Mouse (Mus musculus): ENCODE results near the gene Dagla. TPM values are rescaled to one million over a fixed set of nuclear protein-coding genes. Genes with fewer than 3 reads are reported as not detected.

The Dagla gene
- total and polyA plus RNA-seq, 2 experiments from 2014 or later, result 0.60 to 0.92 TPM

DNA sequence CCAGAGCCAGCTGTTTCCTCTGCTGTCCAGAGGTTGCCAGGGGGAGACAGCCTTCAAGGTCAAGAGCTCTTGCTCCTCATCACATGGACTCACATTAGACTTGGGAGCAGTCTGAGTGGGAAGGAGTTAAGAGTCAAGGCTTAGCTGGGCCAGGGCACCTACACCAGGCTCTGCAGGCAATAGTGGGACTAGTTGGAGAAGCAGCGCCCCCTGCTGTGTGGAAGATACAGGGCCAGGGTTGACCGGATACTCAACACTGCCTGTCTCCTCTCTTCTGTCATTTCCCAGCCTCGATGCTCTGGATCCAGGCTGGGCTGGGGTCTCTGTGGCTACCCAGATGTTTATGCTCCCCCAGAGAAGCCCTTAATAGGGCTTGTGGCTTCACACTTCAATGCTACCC lies 60.5 kb downstream of the Dagla start:
- H3K4me2 ChIP-seq (ENCODE audit: low read depth, low read length), result no peak overlapping the region
- no peak overlapping the region for H3K4me3 ChIP-seq (ENCODE audit: low read depth, low read length)
- TF ChIP-seq CTCF (IDR thresholded peaks at IDR 0.05; ENCODE audit: low read depth), result peak; percentile 43
- no peak for TF ChIP-seq EP300 (IDR thresholded peaks at IDR 0.05; ENCODE audit: low read depth)
- no peaks in the 10 kb centered on the region for H3K9me3 ChIP-seq (replicated peaks; ENCODE audit: control insufficient read depth, low read length)
- 0 out of 2 replicates have a peak, but pooled peaks cover 8% of the 10 kb centered on the region for H3K4me1 ChIP-seq (ENCODE audit: control insufficient read depth, insufficient read depth)
- no peak overlapping the region for H3K9ac ChIP-seq (replicated peaks; ENCODE audit: low read depth, low read length)
- H3K27ac ChIP-seq (ENCODE audit: low read depth), result no peak overlapping the region
- DNase-seq (ENCODE audit: low spot score), result no peak
- WGBS, result 19% methylated on average over 3 of the region's 3 CpGs
- no peaks in the 10 kb centered on the region for H3K36me3 ChIP-seq (replicated peaks; ENCODE audit: control insufficient read depth, insufficient read depth, low read length)
- no peak for ATAC-seq (ENCODE audit: insufficient read depth, low read depth)
- peaks cover 22% of the 10 kb centered on the region for H3K27me3 ChIP-seq (ENCODE audit: control insufficient read depth, insufficient read depth, low read length)

DNA sequence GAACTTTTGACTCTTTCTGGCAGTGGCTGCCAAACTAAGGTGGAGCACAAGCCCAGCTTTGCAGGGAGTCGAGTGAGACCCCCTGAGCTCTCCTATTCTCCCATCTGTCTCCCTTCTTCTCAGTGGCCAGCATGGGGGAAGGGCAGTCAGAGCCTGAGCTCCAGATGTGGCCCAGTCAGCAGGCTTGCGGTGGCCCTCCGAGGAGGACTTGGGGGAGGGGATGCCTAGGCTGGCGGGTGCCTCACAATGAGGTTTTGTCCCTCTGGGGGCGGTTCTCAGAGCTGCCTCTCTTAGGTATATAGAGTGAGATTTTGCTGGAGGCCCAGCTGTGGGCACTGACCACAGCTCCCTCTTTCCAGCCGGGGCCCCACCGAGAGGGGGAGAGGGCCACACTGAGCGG lies 61.8 kb downstream of the Dagla start:
- Histone ChIP-seq H3K27ac (ENCODE audit: low read depth) (no peak overlapping the region), H3K4me1 (ENCODE audit: control insufficient read depth, insufficient read depth) (0 out of 2 replicates have a peak, but pooled peaks cover 8% of the 10 kb centered on the region)
- ATAC-seq (ENCODE audit: insufficient read depth, low read depth), result no peak

DNA sequence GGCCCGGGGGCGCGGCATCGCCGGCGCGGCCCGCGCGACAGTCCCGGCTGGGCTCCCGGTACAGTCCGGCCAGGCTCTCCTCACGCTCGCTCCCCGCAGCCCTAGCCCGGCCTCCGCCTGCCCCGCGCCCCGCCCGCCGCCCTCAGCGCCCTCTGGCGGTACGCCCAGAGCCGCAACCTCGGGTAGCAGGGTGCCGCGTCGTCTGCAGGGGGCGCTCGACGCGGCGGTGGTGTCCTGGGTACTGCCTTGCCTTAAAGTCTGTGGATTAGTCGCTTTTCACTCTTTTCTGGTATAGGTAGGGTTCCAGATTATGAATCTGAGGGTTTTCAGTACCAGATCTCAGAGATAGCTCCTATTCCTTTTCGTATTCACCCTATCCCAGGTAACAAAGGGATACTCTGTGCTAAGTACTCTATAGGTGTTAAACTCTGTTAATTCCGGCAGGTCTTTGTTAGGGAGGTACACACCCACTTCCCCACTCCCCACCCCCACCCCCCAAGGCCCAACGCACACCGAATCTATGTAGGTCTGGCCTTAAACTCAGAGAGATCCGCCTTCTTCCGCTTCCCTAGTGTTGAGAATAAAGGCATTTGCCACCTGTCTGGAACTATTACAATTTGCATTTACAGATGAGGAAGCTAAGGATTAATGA lies 63.9 kb downstream of the Dagla start, which contains the start of gene Myrf:
Gene Myrf (minus strand): TSS at position 95 of the 652 bp plus-strand sequence.
- Histone ChIP-seq H3K4me1 (ENCODE audit: control insufficient read depth, insufficient read depth) (0 out of 2 replicates have a peak, but pooled peaks cover 4% of the 10 kb centered on the region), H3K4me3 (ENCODE audit: low read depth, low read length) (peak within 1 kb of the TSS; percentile 51), H3K9ac (replicated peaks; ENCODE audit: low read depth, low read length) (peak within 1 kb of the TSS; percentile 37; the same call in 1 of the 2 replicates), H3K9me3 (replicated peaks; ENCODE audit: control insufficient read depth, low read length) (no peaks in the 10 kb centered on the region), H3K27me3 (ENCODE audit: control insufficient read depth, insufficient read depth, low read length) (peaks cover 15% of the 10 kb centered on the region), H3K4me2 (ENCODE audit: low read depth, low read length) (peak within 1 kb of the TSS; percentile 75), H3K36me3 (replicated peaks; ENCODE audit: control insufficient read depth, insufficient read depth, low read length) (no peaks in the 10 kb centered on the region), H3K27ac (ENCODE audit: low read depth) (no peak within 1 kb of the TSS)
- TF ChIP-seq CTCF (IDR thresholded peaks at IDR 0.05; ENCODE audit: low read depth), result peak; percentile 79
- TF ChIP-seq EP300 (IDR thresholded peaks at IDR 0.05; ENCODE audit: low read depth), result no peak
- WGBS, result 7% methylated on average over 43 of the region's 43 CpGs
- ATAC-seq (ENCODE audit: insufficient read depth, low read depth), result peak; percentile 83
- DNase-seq (ENCODE audit: low spot score), result peak; percentile 59

More for the DNA sequence above, 61.8 kb downstream of the Dagla start:
- no peak overlapping the region for H3K4me3 ChIP-seq (ENCODE audit: low read depth, low read length)
- TF ChIP-seq CTCF (IDR thresholded peaks at IDR 0.05; ENCODE audit: low read depth) (no peak), EP300 (IDR thresholded peaks at IDR 0.05; ENCODE audit: low read depth) (no peak)
- DNase-seq (ENCODE audit: low spot score), result no peak
- peaks cover 21% of the 10 kb centered on the region for H3K27me3 ChIP-seq (ENCODE audit: control insufficient read depth, insufficient read depth, low read length)
- WGBS, result 25% methylated on average over 8 of the region's 8 CpGs
- H3K4me2 ChIP-seq (ENCODE audit: low read depth, low read length), result no peak overlapping the region
- H3K9ac ChIP-seq (replicated peaks; ENCODE audit: low read depth, low read length), result no peak overlapping the region
- no peaks in the 10 kb centered on the region for H3K36me3 ChIP-seq (replicated peaks; ENCODE audit: control insufficient read depth, insufficient read depth, low read length)
- H3K9me3 ChIP-seq (replicated peaks; ENCODE audit: control insufficient read depth, low read length), result no peaks in the 10 kb centered on the region

DNA sequence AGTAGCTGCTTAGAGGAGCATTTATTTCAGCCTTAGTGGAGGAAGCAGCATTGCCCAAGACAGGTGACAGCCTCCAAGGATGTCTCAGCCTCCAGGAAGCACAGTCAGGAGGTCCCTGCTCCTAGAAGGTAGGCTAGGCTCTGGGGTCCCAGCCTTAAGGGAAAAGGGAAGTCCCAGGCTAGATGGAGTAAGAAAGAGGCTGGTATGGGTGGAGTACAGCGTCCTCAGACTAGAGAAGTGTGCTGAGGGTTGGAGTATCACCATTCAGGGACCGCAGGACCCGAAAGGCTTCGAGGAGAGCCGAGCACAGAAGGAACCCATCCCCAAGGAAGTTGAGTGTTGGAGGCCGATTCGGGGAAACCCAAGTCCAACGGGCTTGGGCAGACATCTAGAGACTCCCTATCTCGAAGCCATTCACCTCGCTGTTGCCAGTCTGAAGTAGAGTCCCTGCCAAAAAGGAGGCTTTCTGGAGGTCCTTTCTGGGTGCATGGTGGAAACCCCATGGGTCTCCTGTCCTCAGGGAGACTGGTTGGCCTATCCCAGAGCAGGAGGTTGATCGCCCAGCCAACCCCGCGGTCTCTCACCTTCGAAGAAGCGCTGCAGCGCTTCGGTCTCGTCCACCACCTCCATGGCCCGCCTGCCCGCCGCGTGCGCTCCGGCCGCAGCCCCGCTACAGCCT lies 64.6 kb downstream of the Dagla start:
- ATAC-seq (ENCODE audit: insufficient read depth, low read depth) (no peak; the same call in 1 of the 2 replicates), DNase-seq (ENCODE audit: low spot score) (no peak)
- 0 out of 2 replicates have a peak, but pooled peaks cover 4% of the 10 kb centered on the region for H3K4me1 ChIP-seq (ENCODE audit: control insufficient read depth, insufficient read depth)
- WGBS, result 2% methylated on average over 26 of the region's 26 CpGs
- no peak overlapping the region for H3K27ac ChIP-seq (ENCODE audit: low read depth)
- no peaks in the 10 kb centered on the region for H3K36me3 ChIP-seq (replicated peaks; ENCODE audit: control insufficient read depth, insufficient read depth, low read length)
- no peaks in the 10 kb centered on the region for H3K9me3 ChIP-seq (replicated peaks; ENCODE audit: control insufficient read depth, low read length)
- peak overlapping the region; percentile 75 for H3K4me2 ChIP-seq (ENCODE audit: low read depth, low read length)
- peak overlapping the region; percentile 37; the same call in 1 of the 2 replicates for H3K9ac ChIP-seq (replicated peaks; ENCODE audit: low read depth, low read length)
- peak overlapping the region; percentile 51 for H3K4me3 ChIP-seq (ENCODE audit: low read depth, low read length)
- H3K27me3 ChIP-seq (ENCODE audit: control insufficient read depth, insufficient read depth, low read length), result peaks cover 15% of the 10 kb centered on the region
- no peak for TF ChIP-seq CTCF (IDR thresholded peaks at IDR 0.05; ENCODE audit: low read depth)
- TF ChIP-seq EP300 (IDR thresholded peaks at IDR 0.05; ENCODE audit: low read depth), result no peak

DNA sequence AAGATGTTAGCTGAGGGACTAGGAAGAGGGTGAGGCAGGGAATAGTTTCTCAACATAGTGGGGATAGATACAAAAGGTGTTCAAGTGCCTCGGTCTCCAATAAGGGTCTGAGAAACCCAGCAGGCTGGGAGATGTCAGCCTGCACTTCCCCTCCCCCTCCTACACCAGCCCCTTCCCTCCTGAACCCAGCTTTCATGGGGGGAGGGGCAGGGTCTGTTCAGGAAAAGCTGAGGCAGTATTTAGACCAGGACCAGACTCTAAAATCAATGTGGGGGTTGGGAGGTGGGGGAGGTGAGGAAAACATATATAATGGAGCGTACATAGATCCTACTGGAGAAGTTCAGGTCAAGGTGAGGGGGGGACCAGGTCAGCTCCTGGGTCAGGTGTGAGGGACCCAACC lies 65.3 kb downstream of the Dagla start:
- Histone ChIP-seq H3K9ac (replicated peaks; ENCODE audit: low read depth, low read length) (no peak overlapping the region), H3K4me1 (ENCODE audit: control insufficient read depth, insufficient read depth) (0 out of 2 replicates have a peak, but pooled peaks cover 4% of the 10 kb centered on the region), H3K36me3 (replicated peaks; ENCODE audit: control insufficient read depth, insufficient read depth, low read length) (no peaks in the 10 kb centered on the region), H3K27ac (ENCODE audit: low read depth) (no peak overlapping the region), H3K4me2 (ENCODE audit: low read depth, low read length) (no peak overlapping the region), H3K27me3 (ENCODE audit: control insufficient read depth, insufficient read depth, low read length) (peaks cover 15% of the 10 kb centered on the region), H3K4me3 (ENCODE audit: low read depth, low read length) (no peak overlapping the region), H3K9me3 (replicated peaks; ENCODE audit: control insufficient read depth, low read length) (no peaks in the 10 kb centered on the region)
- no peak for ATAC-seq (ENCODE audit: insufficient read depth, low read depth)
- no peak for DNase-seq (ENCODE audit: low spot score)
- WGBS, result 54% methylated on average over 2 of the region's 2 CpGs
- TF ChIP-seq EP300 (IDR thresholded peaks at IDR 0.05; ENCODE audit: low read depth) (no peak), CTCF (IDR thresholded peaks at IDR 0.05; ENCODE audit: low read depth) (no peak)

Measured in heart, postnatal 0 days (tissue).